Comparison of ENCODE assay signal across 9 mouse cellular contexts in the genomic region with DNA sequence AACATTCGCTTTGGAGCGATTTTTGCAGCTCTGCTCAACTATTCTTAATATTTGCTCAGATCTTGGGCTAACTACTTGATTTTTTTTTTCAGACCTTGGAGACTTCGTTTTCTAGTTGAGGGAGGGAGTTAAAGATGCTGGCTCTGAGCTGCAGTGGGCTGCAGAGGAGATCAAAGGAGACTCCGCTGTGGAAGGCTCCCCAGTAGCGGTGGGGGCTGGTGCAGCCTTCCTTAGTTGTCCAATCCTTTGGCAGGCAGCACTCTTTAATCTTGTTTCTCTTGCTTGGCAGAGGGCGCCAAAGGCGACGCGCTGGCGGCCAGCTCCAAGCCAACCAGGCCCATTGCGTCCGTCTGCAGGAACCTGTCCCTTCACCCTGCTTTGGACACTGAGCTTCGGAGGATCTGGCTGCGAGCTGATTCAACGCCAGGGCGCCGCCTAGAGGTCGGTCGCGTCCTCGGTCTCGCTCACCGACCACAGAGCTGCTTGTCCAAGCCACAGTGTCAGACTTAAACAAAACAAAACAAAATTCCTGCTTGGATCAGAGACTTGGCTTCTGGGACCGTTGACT. TPM values are rescaled to one million over a fixed set of nuclear protein-coding genes. Genes with fewer than 3 reads are reported as not detected.
DNase-seq lines count a peak whose midpoint lies in the region; ATAC-seq and TF ChIP-seq lines count a peak whose summit lies in the region.
"Had no signal": no experiment of that assay in that cellular context is flagged by ENCODE, and none has a peak within 500 bp of the region (broad histone marks: within the 10 kb centered on the region; RNA-seq: fewer than 3 reads in every experiment).

No protein-coding gene starts in this region.

- no peaks in the 10 kb centered on the region for H3K9me3 ChIP-seq in heart, embryonic 11.5 days (replicated peaks; ENCODE audit: control insufficient read depth, low read length)
- H3K9me3 ChIP-seq in CH12.LX (replicated peaks; ENCODE audit: low read length), result no peaks in the 10 kb centered on the region

- no peak for TF ChIP-seq POLR2A in CH12.LX (IDR thresholded peaks at IDR 0.05; ENCODE audit: low read depth, low read length)

- H3K4me2 ChIP-seq in heart, embryonic 11.5 days, result no peak overlapping the region
- peak overlapping the region; percentile 49; the same call in 1 of the 2 replicates for H3K4me2 ChIP-seq in CH12.LX (ENCODE audit: insufficient read depth, low read depth, poor library complexity, severe bottlenecking)

- peak; percentile 76 to 87 for TF ChIP-seq CTCF in CH12.LX (conservative IDR thresholded peaks at IDR 0.05 in 1 of 2, IDR thresholded peaks at IDR 0.05 in 1 of 2; ENCODE audit: low read depth in 2 of 2, low read length in 2 of 2)

- TF ChIP-seq EP300 in CH12.LX (IDR thresholded peaks at IDR 0.05; ENCODE audit: low read length), result no peak

- TF ChIP-seq RAD21 in CH12.LX (IDR thresholded peaks at IDR 0.05; ENCODE audit: low read depth, low read length), result peak; percentile 38

- H3K27ac ChIP-seq in heart, embryonic 11.5 days (ENCODE audit: low read depth, low read length), result no peak overlapping the region
- H3K27ac ChIP-seq in CH12.LX (ENCODE audit: insufficient read depth, low read depth), result no peak overlapping the region

- H3K9ac ChIP-seq in heart, embryonic 11.5 days (ENCODE audit: low read depth, low read length), result no peak overlapping the region
- no peak overlapping the region for H3K9ac ChIP-seq in CH12.LX (ENCODE audit: insufficient read depth, low read depth)

- H3K4me1 ChIP-seq in heart, embryonic 11.5 days (ENCODE audit: control insufficient read depth, insufficient read depth, low read length), result no peaks in the 10 kb centered on the region; the same call in 1 of the 2 replicates
- H3K4me1 ChIP-seq in CH12.LX (ENCODE audit: control insufficient read depth in 1 of 2, insufficient read depth in 2 of 2), result peaks cover 7 to 17% of the 10 kb centered on the region in 2 experiments; a peak in 3 of 4 replicates

- DNase-seq in heart, adult 18-20 months, result peak; percentile 35 to 74
- peak; percentile 63 for DNase-seq in CH12.LX (ENCODE audit: extremely low read depth)
- DNase-seq in brain, adult 2 months (ENCODE audit: low read depth, low spot score), result peak; percentile 11
- peak; percentile 92 for DNase-seq in kidney, adult 9 months
- peak; percentile 81 to 82 for DNase-seq in lung, postnatal 4 days
- peak; percentile 51 to 63 for DNase-seq in thymus, postnatal 36 days
- DNase-seq in right cerebral cortex, adult 18-20 months, result no peak

- dilution Hi-C loops in CH12.LX (cut with MboI; ENCODE audit: extremely low pct_ligation_motif_present, extremely low pct_unique_long_range_greater_than_20kb, low sequenced_read_pairs), result no loop called here

- no peak for ATAC-seq in heart, embryonic 11.5 days (replicated peaks; ENCODE audit: insufficient number of reproducible peaks, low FRiP score, low TSS enrichment)

- H3K4me3 ChIP-seq in heart, embryonic 11.5 days (ENCODE audit: low read depth, low read length), result no peak overlapping the region
- no peak overlapping the region for H3K4me3 ChIP-seq in CH12.LX (replicated peaks in 1 of 3; ENCODE audit: low read depth in 2 of 3, low read length in 2 of 3, poor library complexity in 1 of 3)
- H3K4me3 ChIP-seq: myocyte had no signal

- H3K27me3 ChIP-seq in heart, embryonic 11.5 days (ENCODE audit: control insufficient read depth, insufficient read depth, low read length), result peaks cover 100% of the 10 kb centered on the region
- H3K27me3 ChIP-seq in CH12.LX (replicated peaks), result peaks cover 92% of the 10 kb centered on the region

- H3K36me3 ChIP-seq in heart, embryonic 11.5 days (ENCODE audit: control insufficient read depth, insufficient read depth, low read length), result no peaks in the 10 kb centered on the region
- H3K36me3 ChIP-seq in CH12.LX (replicated peaks in 1 of 2; ENCODE audit: control insufficient read depth in 1 of 2, insufficient read depth in 1 of 2, low read length in 1 of 2), result no peaks in the 10 kb centered on the region

- in situ Hi-C loops in CH12.LX (cut with MboI; ENCODE audit: low pct_ligation_motif_present, low pct_unique_long_range_greater_than_20kb, low sequenced_read_pairs), result no loop called here

- 1% methylated on average over 24 of the region's 24 CpGs for WGBS in heart, embryonic 11.5 days (ENCODE audit: insufficient replicate concordance)

- H3K79me2 ChIP-seq in CH12.LX (replicated peaks; ENCODE audit: control insufficient read depth, extremely low read depth, insufficient read depth, poor library complexity, severe bottlenecking), result no peaks in the 10 kb centered on the region

TF ChIP-seq in CH12.LX, 34 proteins besides CTCF, POLR2A, EP300 and RAD21:
- TF ChIP-seq SIN3A (IDR thresholded peaks at IDR 0.05; ENCODE audit: low read length) (no peak), SMC3 (IDR thresholded peaks at IDR 0.05; ENCODE audit: low read depth, low read length) (peak; percentile 51), IRF4 (IDR thresholded peaks at IDR 0.05; ENCODE audit: low read depth, low read length) (0 out of 2 replicates have a peak, but pooled peaks have one; percentile 21), RCOR1 (conservative IDR thresholded peaks at IDR 0.05; ENCODE audit: low read depth, low read length) (no peak), USF2 (conservative IDR thresholded peaks at IDR 0.05; ENCODE audit: low read depth, low read length) (no peak), CHD2 (IDR thresholded peaks at IDR 0.05; ENCODE audit: low read length) (no peak), MYC (IDR thresholded peaks at IDR 0.05; ENCODE audit: low read depth, low read length) (no peak), ELF1 (IDR thresholded peaks at IDR 0.05; ENCODE audit: low read depth, low read length) (no peak)

RNA-seq across cellular contexts. Expression of a gene that starts 9.8 kb away (rescaled TPM):
- total RNA-seq in heart, adult 18-20 months (2021), result not detected
- polyA plus RNA-seq in heart, embryonic 11.5 days (2014; fragmentation: Nextera tagmentation; extraction: Ambion mirVana), result 0.09 TPM in 1 of 2 replicates, not detected in the other
- not detected in 2 replicates for total RNA-seq in CH12.LX (2012; rRNA removed)
- not detected in 2 replicates for total RNA-seq in CH12.LX (2014; rRNA removed)
- polyA plus RNA-seq in CH12.LX (2012; ENCODE audit: insufficient read length, low read depth), result not detected in 2 replicates

RNA-seq across cellular contexts. Expression of a gene that starts 20.3 kb away (rescaled TPM):
- not detected for total RNA-seq in heart, adult 18-20 months (2021)
- 0.06 TPM in 1 of 2 replicates, not detected in the other for polyA plus RNA-seq in heart, embryonic 11.5 days (2014; fragmentation: Nextera tagmentation; extraction: Ambion mirVana)
- total RNA-seq in CH12.LX (2012; rRNA removed) (not detected in 2 replicates), CH12.LX (2014; rRNA removed) (not detected in 2 replicates)
- not detected in 2 replicates for polyA plus RNA-seq in CH12.LX (2012; ENCODE audit: insufficient read length, low read depth)

RNA-seq across cellular contexts. Expression of a gene that starts 25.0 kb away (rescaled TPM):
- not detected for total RNA-seq in heart, adult 18-20 months (2021)
- 0.28 and 0.31 TPM in 2 replicates for polyA plus RNA-seq in heart, embryonic 11.5 days (2014; fragmentation: Nextera tagmentation; extraction: Ambion mirVana)
- total RNA-seq in CH12.LX (2012; rRNA removed), result not detected in 2 replicates
- total RNA-seq in CH12.LX (2014; rRNA removed), result not detected in 2 replicates
- not detected in 2 replicates for polyA plus RNA-seq in CH12.LX (2012; ENCODE audit: insufficient read length, low read depth)

RNA-seq across cellular contexts. Expression of a gene that starts 30.9 kb away (rescaled TPM):
- not detected for total RNA-seq in heart, adult 18-20 months (2021)
- 0.32 and 0.90 TPM in 2 replicates for polyA plus RNA-seq in heart, embryonic 11.5 days (2014; fragmentation: Nextera tagmentation; extraction: Ambion mirVana)
- 0.34 and 1.1 TPM in 2 replicates for total RNA-seq in CH12.LX (2012; rRNA removed)
- 0.12 TPM in 1 of 2 replicates, not detected in the other for total RNA-seq in CH12.LX (2014; rRNA removed)
- polyA plus RNA-seq in CH12.LX (2012; ENCODE audit: insufficient read length, low read depth), result 0.31 and 0.53 TPM in 2 replicates
- polyA plus RNA-seq: myocyte had no signal

RNA-seq across cellular contexts. Expression of a gene that starts 41.7 kb away (rescaled TPM):
- under 1 TPM; 0.12 to 0.21 TPM for total RNA-seq in heart, adult 18-20 months (2021)
- 0.65 and 2.4 TPM in 2 replicates for polyA plus RNA-seq in heart, embryonic 11.5 days (2014; fragmentation: Nextera tagmentation; extraction: Ambion mirVana)
- total RNA-seq in CH12.LX (2012; rRNA removed) (0.04 and 0.08 TPM in 2 replicates), CH12.LX (2014; rRNA removed) (not detected in 2 replicates)
- polyA plus RNA-seq in CH12.LX (2012; ENCODE audit: insufficient read length, low read depth), result 0.13 TPM in 1 of 2 replicates, not detected in the other
- polyA plus RNA-seq: myocyte had no signal
